Mouse (Mus musculus) urinary bladder, adult 2 months (tissue): ENCODE results near the gene Tnfrsf21. TPM values are rescaled to one million over a fixed set of nuclear protein-coding genes. Genes with fewer than 3 reads are reported as not detected.

Experiments
- DNase-seq: peaks from one replicate; pipeline ENCODE4 v3.0.0; 2022; ENCODE audit warnings: low spot score
- polyA plus RNA-seq: library from polyadenylated mRNA; depleted of rRNA; stranded (reverse); fragments of >200 nt; gene quantifications from 2 replicates; pipeline ENCODE4 v1.2.3, GENCODE M21; 2012

Gene Tnfrsf21
- polyA plus RNA-seq, 1 experiment, result 64.4 TPM

GRCm38 (mm10) chr17:43076801-43077493 is 60.6 kb downstream of the Tnfrsf21 start:
- DNase-seq, result peak; percentile 46

GRCm38 (mm10) chr17:43077540-43077939 is 61.2 kb downstream of the Tnfrsf21 start:
- DNase-seq, result no peak

- no peak for DNase-seq
Observed at GRCm38 (mm10) chr17:43081225-43081624, 64.9 kb downstream of the Tnfrsf21 start.

- DNase-seq, result no peak
Observed at GRCm38 (mm10) chr17:43089496-43089895, 73.1 kb downstream of the Tnfrsf21 start.

GRCm38 (mm10) chr17:43090948-43091724 is 74.8 kb downstream of the Tnfrsf21 start:
- no peak for DNase-seq

GRCm38 (mm10) chr17:43092280-43092995 is 76.1 kb downstream of the Tnfrsf21 start:
- no peak for DNase-seq

GRCm38 (mm10) chr17:43094285-43094684 is 77.9 kb downstream of the Tnfrsf21 start:
- no peak for DNase-seq

GRCm38 (mm10) chr17:43097101-43097688 is 80.8 kb downstream of the Tnfrsf21 start:
- no peak for DNase-seq

GRCm38 (mm10) chr17:43106108-43106507 is 89.8 kb downstream of the Tnfrsf21 start:
- DNase-seq, result no peak

GRCm38 (mm10) chr17:43107338-43107737 is 91.0 kb downstream of the Tnfrsf21 start:
- no peak for DNase-seq

GRCm38 (mm10) chr17:43109501-43109900 is 93.1 kb downstream of the Tnfrsf21 start:
- DNase-seq, result no peak

GRCm38 (mm10) chr17:43110168-43110885 is 94.0 kb downstream of the Tnfrsf21 start:
- no peak for DNase-seq

GRCm38 (mm10) chr17:43113391-43113984 is 97.1 kb downstream of the Tnfrsf21 start:
- DNase-seq, result no peak

- no peak for DNase-seq
Observed at GRCm38 (mm10) chr17:43114086-43114581, 97.8 kb downstream of the Tnfrsf21 start.

GRCm38 (mm10) chr17:43114926-43115325 is 98.6 kb downstream of the Tnfrsf21 start:
- DNase-seq, result no peak

- DNase-seq, result no peak
Observed at GRCm38 (mm10) chr17:43116748-43117147, 100.4 kb downstream of the Tnfrsf21 start.

GRCm38 (mm10) chr17:43119446-43119845 is 103.1 kb downstream of the Tnfrsf21 start:
- DNase-seq, result no peak

- no peak for DNase-seq
Observed at GRCm38 (mm10) chr17:43121096-43121495, 104.7 kb downstream of the Tnfrsf21 start.

- no peak for DNase-seq
Observed at GRCm38 (mm10) chr17:43128305-43128704, 112.0 kb downstream of the Tnfrsf21 start.

GRCm38 (mm10) chr17:43128908-43129533 is 112.7 kb downstream of the Tnfrsf21 start:
- DNase-seq, result no peak
